Mouse (Mus musculus): ENCODE measurements around the gene Atp6v1g2. TPM values are rescaled to one million over a fixed set of nuclear protein-coding genes. Genes with fewer than 3 reads are reported as not detected.

Atp6v1g2 gene
- polyA plus RNA-seq, 1 experiment from 2014 or later: 2.9 TPM

GRCm38 (mm10) chr17:35276304-35276864 is 42.9 kb downstream of the Atp6v1g2 start:
- no peaks in the 10 kb centered on the region for H3K36me3 ChIP-seq (ENCODE audit: control insufficient read depth, insufficient read depth, low read length)
- H3K4me2 ChIP-seq: no peak overlapping the region
- H3K4me3 ChIP-seq (ENCODE audit: low read depth, low read length): no peak overlapping the region
- H3K9ac ChIP-seq (ENCODE audit: low read depth, low read length): no peak overlapping the region
- H3K27ac ChIP-seq (ENCODE audit: low read depth, low read length): no peak overlapping the region
- peaks cover 18% of the 10 kb centered on the region for H3K27me3 ChIP-seq (replicated peaks; ENCODE audit: control insufficient read depth, insufficient read depth, low read length)
- ATAC-seq (replicated peaks; ENCODE audit: low FRiP score): no peak
- no peaks in the 10 kb centered on the region for H3K4me1 ChIP-seq (replicated peaks; ENCODE audit: control insufficient read depth, insufficient read depth, low read length)
- H3K9me3 ChIP-seq (ENCODE audit: control insufficient read depth, low read length): no peaks in the 10 kb centered on the region
- no peak for DNase-seq (ENCODE audit: low spot score)
- WGBS: 20% methylated on average over 13 of the region's 13 CpGs

- Histone ChIP-seq H3K4me1 (replicated peaks; ENCODE audit: control insufficient read depth, insufficient read depth, low read length) (no peaks in the 10 kb centered on the region), H3K9ac (ENCODE audit: low read depth, low read length) (no peak overlapping the region), H3K4me2 (no peak overlapping the region), H3K9me3 (ENCODE audit: control insufficient read depth, low read length) (no peaks in the 10 kb centered on the region), H3K27me3 (replicated peaks; ENCODE audit: control insufficient read depth, insufficient read depth, low read length) (peaks cover 18% of the 10 kb centered on the region), H3K27ac (ENCODE audit: low read depth, low read length) (no peak overlapping the region), H3K36me3 (ENCODE audit: control insufficient read depth, insufficient read depth, low read length) (no peaks in the 10 kb centered on the region), H3K4me3 (ENCODE audit: low read depth, low read length) (no peak overlapping the region)
- no peak for DNase-seq (ENCODE audit: low spot score)
- no peak for ATAC-seq (replicated peaks; ENCODE audit: low FRiP score)
- 86% methylated on average over 8 of the region's 8 CpGs for WGBS
Measured at GRCm38 (mm10) chr17:35278049-35278448, 44.6 kb downstream of the Atp6v1g2 start.

DNA sequence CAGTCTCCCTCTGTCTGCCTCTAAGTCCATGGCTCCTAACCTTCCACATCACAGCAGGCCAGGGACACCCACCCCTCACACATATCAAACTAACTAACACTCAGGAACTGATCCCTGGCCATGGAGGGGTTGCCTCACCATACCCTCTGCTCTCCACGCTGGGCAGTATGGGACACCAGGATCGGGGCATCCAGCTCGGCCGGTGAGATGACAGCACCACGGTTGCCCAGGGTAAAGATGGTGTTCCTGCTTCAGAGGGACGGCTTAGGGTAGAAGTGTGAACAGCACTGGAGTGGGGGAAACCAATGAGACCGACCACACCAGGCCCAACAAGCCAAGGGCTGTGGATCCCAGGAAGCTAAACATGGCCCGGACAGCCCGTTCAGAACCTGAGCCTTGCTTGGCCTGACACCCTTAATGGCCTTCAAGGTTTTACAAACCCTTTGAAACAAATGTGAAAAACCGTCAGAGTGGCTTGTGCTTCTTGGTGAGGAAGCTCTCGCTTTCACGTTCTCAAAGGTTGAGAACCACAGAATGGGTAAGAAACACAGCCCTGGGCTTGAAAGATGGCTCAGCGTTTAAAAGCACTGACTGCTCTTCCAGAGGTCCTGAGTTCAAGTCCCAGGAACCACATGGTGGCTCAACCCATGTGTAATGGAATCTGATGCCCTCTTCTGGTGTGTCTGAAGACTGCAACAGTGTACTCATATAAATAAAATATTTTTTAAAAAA is 45.7 kb downstream of the Atp6v1g2 start:
- Histone ChIP-seq H3K4me1 (replicated peaks; ENCODE audit: control insufficient read depth, insufficient read depth, low read length) (no peaks in the 10 kb centered on the region), H3K27me3 (replicated peaks; ENCODE audit: control insufficient read depth, insufficient read depth, low read length) (peaks cover 18% of the 10 kb centered on the region), H3K4me3 (ENCODE audit: low read depth, low read length) (no peak overlapping the region), H3K9me3 (ENCODE audit: control insufficient read depth, low read length) (no peaks in the 10 kb centered on the region), H3K9ac (ENCODE audit: low read depth, low read length) (no peak overlapping the region), H3K27ac (ENCODE audit: low read depth, low read length) (no peak overlapping the region), H3K4me2 (no peak overlapping the region), H3K36me3 (ENCODE audit: control insufficient read depth, insufficient read depth, low read length) (no peaks in the 10 kb centered on the region)
- DNase-seq (ENCODE audit: low spot score) (no peak), ATAC-seq (replicated peaks; ENCODE audit: low FRiP score) (no peak)
- WGBS: 78% methylated on average over 13 of the region's 13 CpGs

- no peak for ATAC-seq (replicated peaks; ENCODE audit: low FRiP score)
- Histone ChIP-seq H3K9me3 (ENCODE audit: control insufficient read depth, low read length) (no peaks in the 10 kb centered on the region), H3K27me3 (replicated peaks; ENCODE audit: control insufficient read depth, insufficient read depth, low read length) (peaks cover 18% of the 10 kb centered on the region), H3K4me3 (ENCODE audit: low read depth, low read length) (no peak overlapping the region), H3K4me2 (no peak overlapping the region), H3K9ac (ENCODE audit: low read depth, low read length) (no peak overlapping the region), H3K36me3 (ENCODE audit: control insufficient read depth, insufficient read depth, low read length) (no peaks in the 10 kb centered on the region), H3K27ac (ENCODE audit: low read depth, low read length) (no peak overlapping the region), H3K4me1 (replicated peaks; ENCODE audit: control insufficient read depth, insufficient read depth, low read length) (no peaks in the 10 kb centered on the region)
- 72% methylated on average over 3 of the region's 3 CpGs for whole genome bisulfite sequencing
- DNase-seq (ENCODE audit: low spot score): no peak
Measured at GRCm38 (mm10) chr17:35280276-35280675, 46.8 kb downstream of the Atp6v1g2 start.

DNA sequence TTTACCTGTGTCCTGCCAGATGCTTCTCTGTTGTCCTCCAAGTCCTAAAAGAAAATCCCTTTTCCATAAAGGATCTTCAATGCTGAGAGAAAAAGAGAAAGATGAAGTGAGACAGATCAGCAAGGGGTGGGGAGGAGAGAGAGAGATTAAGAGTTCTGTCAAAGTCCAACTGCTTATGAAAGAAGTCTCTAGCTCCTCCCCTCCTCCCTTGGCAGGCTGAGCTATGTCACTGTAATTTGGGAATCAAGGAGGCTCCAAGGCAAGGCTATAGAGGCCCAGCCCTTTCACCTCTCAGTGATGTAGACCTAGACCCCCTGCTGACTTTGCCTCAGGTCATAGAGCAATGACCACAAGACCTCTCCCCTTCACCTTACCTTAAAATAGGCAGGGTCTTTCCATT is 52.0 kb downstream of the Atp6v1g2 start:
- Histone ChIP-seq H3K27me3 (replicated peaks; ENCODE audit: control insufficient read depth, insufficient read depth, low read length) (peaks cover 3% of the 10 kb centered on the region; the same call in 1 of the 2 replicates), H3K4me1 (replicated peaks; ENCODE audit: control insufficient read depth, insufficient read depth, low read length) (no peaks in the 10 kb centered on the region), H3K9ac (ENCODE audit: low read depth, low read length) (no peak overlapping the region), H3K9me3 (ENCODE audit: control insufficient read depth, low read length) (no peaks in the 10 kb centered on the region), H3K4me3 (ENCODE audit: low read depth, low read length) (no peak overlapping the region), H3K4me2 (no peak overlapping the region), H3K27ac (ENCODE audit: low read depth, low read length) (no peak overlapping the region), H3K36me3 (ENCODE audit: control insufficient read depth, insufficient read depth, low read length) (no peaks in the 10 kb centered on the region)
- DNase-seq (ENCODE audit: low spot score) (no peak), ATAC-seq (replicated peaks; ENCODE audit: low FRiP score) (no peak)

Small RNA genes within 50 kb of the gene (microRNA-seq; reads per million reads assigned to microRNA genes)
- not detected for gene Mir6973a (ENCODE audit: borderline number of aligned reads)
- gene Mir6974 (ENCODE audit: borderline number of aligned reads): not detected
- gene Mir6975 (ENCODE audit: borderline number of aligned reads): 2.5 reads per million
- 2.5 reads per million for gene Mir8094 (ENCODE audit: borderline number of aligned reads)

Other genes starting within 250 kb of the Atp6v1g2 start
- gene Vars, start 232.7 kb upstream of the Atp6v1g2 start, polyA plus RNA-seq (2014; fragmentation: Nextera tagmentation; extraction: Ambion mirVana): 234 and 245 TPM in 2 replicates
- gene Vwa7, start 217.1 kb upstream of the Atp6v1g2 start, polyA plus RNA-seq (2014; fragmentation: Nextera tagmentation; extraction: Ambion mirVana): 0.16 TPM in 2 replicates
- 6.9 and 8.5 TPM in 2 replicates for gene Sapcd1, start 205.6 kb upstream of the Atp6v1g2 start, polyA plus RNA-seq (2014; fragmentation: Nextera tagmentation; extraction: Ambion mirVana)
- gene Msh5, start 186.9 kb upstream of the Atp6v1g2 start, polyA plus RNA-seq (2014; fragmentation: Nextera tagmentation; extraction: Ambion mirVana): 3.8 and 4.7 TPM in 2 replicates
- 118 and 134 TPM in 2 replicates for gene Clic1, start 183.7 kb upstream of the Atp6v1g2 start, polyA plus RNA-seq (2014; fragmentation: Nextera tagmentation; extraction: Ambion mirVana)
- gene Ddah2, start 174.6 kb upstream of the Atp6v1g2 start, polyA plus RNA-seq (2014; fragmentation: Nextera tagmentation; extraction: Ambion mirVana): 124 and 132 TPM in 2 replicates
- gene Ly6g6c, start 168.3 kb upstream of the Atp6v1g2 start, polyA plus RNA-seq (2014; fragmentation: Nextera tagmentation; extraction: Ambion mirVana): 0.34 and 1.8 TPM in 2 replicates
- 8.4 and 11.2 TPM in 2 replicates for gene Mpig6b, start 167.5 kb upstream of the Atp6v1g2 start, polyA plus RNA-seq (2014; fragmentation: Nextera tagmentation; extraction: Ambion mirVana)
- 0.57 TPM in 1 of 2 replicates, not detected in the other for gene Ly6g6e, start 156.8 kb upstream of the Atp6v1g2 start, polyA plus RNA-seq (2014; fragmentation: Nextera tagmentation; extraction: Ambion mirVana)
- 0.44 and 0.78 TPM in 2 replicates for gene Ly6g6d, start 155.6 kb upstream of the Atp6v1g2 start, polyA plus RNA-seq (2014; fragmentation: Nextera tagmentation; extraction: Ambion mirVana)
- 12.8 and 13.5 TPM in 2 replicates for gene Ly6g6f, start 148.1 kb upstream of the Atp6v1g2 start, polyA plus RNA-seq (2014; fragmentation: Nextera tagmentation; extraction: Ambion mirVana)
- gene Abhd16a, start 144.4 kb upstream of the Atp6v1g2 start, polyA plus RNA-seq (2014; fragmentation: Nextera tagmentation; extraction: Ambion mirVana): 71.6 and 79.8 TPM in 2 replicates
- not detected in 2 replicates for gene Ly6g5c, start 125.4 kb upstream of the Atp6v1g2 start, polyA plus RNA-seq (2014; fragmentation: Nextera tagmentation; extraction: Ambion mirVana)
- 0.69 and 0.89 TPM in 2 replicates for gene Ly6g5b, start 118.2 kb upstream of the Atp6v1g2 start, polyA plus RNA-seq (2014; fragmentation: Nextera tagmentation; extraction: Ambion mirVana)
- gene Gpank1, start 112.2 kb upstream of the Atp6v1g2 start, polyA plus RNA-seq (2014; fragmentation: Nextera tagmentation; extraction: Ambion mirVana): 23.7 and 25.2 TPM in 2 replicates
- 246 and 259 TPM in 2 replicates for gene Csnk2b, start 111.6 kb upstream of the Atp6v1g2 start, polyA plus RNA-seq (2014; fragmentation: Nextera tagmentation; extraction: Ambion mirVana)
- 6.0 and 7.1 TPM in 2 replicates for gene D17H6S53E, start 107.3 kb upstream of the Atp6v1g2 start, polyA plus RNA-seq (2014; fragmentation: Nextera tagmentation; extraction: Ambion mirVana)
- 429 and 459 TPM in 2 replicates for gene Apom, start 101.6 kb upstream of the Atp6v1g2 start, polyA plus RNA-seq (2014; fragmentation: Nextera tagmentation; extraction: Ambion mirVana)
- 61.4 and 73.6 TPM in 2 replicates for gene Bag6, start 98.5 kb upstream of the Atp6v1g2 start, polyA plus RNA-seq (2014; fragmentation: Nextera tagmentation; extraction: Ambion mirVana)
- gene Prrc2a, start 68.8 kb upstream of the Atp6v1g2 start, polyA plus RNA-seq (2014; fragmentation: Nextera tagmentation; extraction: Ambion mirVana): 169 and 205 TPM in 2 replicates
- gene Aif1, start 57.6 kb upstream of the Atp6v1g2 start, polyA plus RNA-seq (2014; fragmentation: Nextera tagmentation; extraction: Ambion mirVana): 13.9 and 20.0 TPM in 2 replicates
- gene Lst1, start 45.2 kb upstream of the Atp6v1g2 start, polyA plus RNA-seq (2014; fragmentation: Nextera tagmentation; extraction: Ambion mirVana): 24.1 and 28.1 TPM in 2 replicates
- 0.70 and 0.78 TPM in 2 replicates for gene Ltb, start 39.2 kb upstream of the Atp6v1g2 start, polyA plus RNA-seq (2014; fragmentation: Nextera tagmentation; extraction: Ambion mirVana)
- gene Tnf, start 31.7 kb upstream of the Atp6v1g2 start, polyA plus RNA-seq (2014; fragmentation: Nextera tagmentation; extraction: Ambion mirVana): 0.47 and 0.53 TPM in 2 replicates
- gene Lta, start 28.3 kb upstream of the Atp6v1g2 start, polyA plus RNA-seq (2014; fragmentation: Nextera tagmentation; extraction: Ambion mirVana): not detected in 2 replicates
- 0.53 TPM in 1 of 2 replicates, not detected in the other for gene Gm16181, start 12.8 kb upstream of the Atp6v1g2 start, polyA plus RNA-seq (2014; fragmentation: Nextera tagmentation; extraction: Ambion mirVana)
- gene Nfkbil1, start 2.1 kb downstream of the Atp6v1g2 start, polyA plus RNA-seq (2014; fragmentation: Nextera tagmentation; extraction: Ambion mirVana): 4.6 and 5.4 TPM in 2 replicates
- gene Ddx39b, start 8.1 kb downstream of the Atp6v1g2 start, polyA plus RNA-seq (2014; fragmentation: Nextera tagmentation; extraction: Ambion mirVana): 432 and 439 TPM in 2 replicates
- 88.0 and 90.8 TPM in 2 replicates for gene H2-D1, start 29.1 kb downstream of the Atp6v1g2 start, polyA plus RNA-seq (2014; fragmentation: Nextera tagmentation; extraction: Ambion mirVana)
- 0.40 and 0.60 TPM in 2 replicates for gene H2-Q1, start 86.7 kb downstream of the Atp6v1g2 start, polyA plus RNA-seq (2014; fragmentation: Nextera tagmentation; extraction: Ambion mirVana)
- gene H2-Q2, start 108.6 kb downstream of the Atp6v1g2 start, polyA plus RNA-seq (2014; fragmentation: Nextera tagmentation; extraction: Ambion mirVana): 1.6 and 2.1 TPM in 2 replicates
- 1.8 and 2.0 TPM in 2 replicates for gene H2-Q4, start 146.0 kb downstream of the Atp6v1g2 start, polyA plus RNA-seq (2014; fragmentation: Nextera tagmentation; extraction: Ambion mirVana)
- gene H2-Q6, start 191.2 kb downstream of the Atp6v1g2 start, polyA plus RNA-seq (2014; fragmentation: Nextera tagmentation; extraction: Ambion mirVana): 15.2 and 16.4 TPM in 2 replicates
- 29.9 and 30.8 TPM in 2 replicates for gene H2-Q7, start 205.5 kb downstream of the Atp6v1g2 start, polyA plus RNA-seq (2014; fragmentation: Nextera tagmentation; extraction: Ambion mirVana)
- 72.3 and 73.7 TPM in 2 replicates for gene H2-Q10, start 236.4 kb downstream of the Atp6v1g2 start, polyA plus RNA-seq (2014; fragmentation: Nextera tagmentation; extraction: Ambion mirVana)